Comparison of ENCODE assay signal across 8 mouse cellular contexts in the genomic region with DNA sequence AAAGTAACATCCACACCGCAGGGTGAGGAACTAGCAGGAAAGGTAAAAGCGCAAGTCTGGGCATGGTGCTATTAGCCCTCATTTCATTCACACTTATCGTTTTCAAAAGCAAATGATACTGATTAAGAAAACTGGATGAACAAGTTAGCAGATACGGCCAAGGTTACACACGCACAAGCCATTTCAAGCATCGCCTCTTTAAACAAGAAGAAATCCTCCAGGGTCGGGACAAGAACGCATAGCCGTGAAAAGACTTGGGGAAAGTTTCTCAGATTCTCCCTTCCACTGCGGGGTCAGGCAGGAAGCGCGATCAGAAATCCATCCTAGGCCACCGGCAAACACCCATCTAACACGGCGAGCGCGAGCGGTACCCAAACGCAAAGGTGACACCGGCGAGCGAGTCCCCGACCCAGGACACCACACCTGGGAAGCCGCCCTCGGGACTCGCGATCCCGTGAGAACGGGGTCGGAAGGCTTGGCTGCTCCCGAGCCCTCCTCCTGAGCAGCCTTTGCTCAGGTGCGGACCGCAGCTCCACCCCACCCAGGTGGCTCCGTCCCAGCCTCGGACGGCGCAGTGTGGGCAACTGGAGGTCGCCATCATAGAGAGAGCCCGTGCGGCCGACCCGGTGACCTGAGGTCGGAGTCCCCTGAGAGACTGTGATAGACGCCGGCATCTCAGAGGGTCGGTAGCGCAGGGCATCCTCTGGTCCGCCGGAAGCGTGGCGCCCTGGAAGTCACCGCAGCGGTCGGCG. TPM values are rescaled to one million over a fixed set of nuclear protein-coding genes. Genes with fewer than 3 reads are reported as not detected.
DNase-seq lines count a peak whose midpoint lies in the region; ATAC-seq and TF ChIP-seq lines count a peak whose summit lies in the region.

No protein-coding gene starts in this region.

- H3K27ac ChIP-seq in lung, embryonic 15.5 days: peak overlapping the region; percentile 17; the same call in 1 of the 2 replicates
- H3K27ac ChIP-seq in brown adipose tissue, adult 24 weeks (replicated peaks; ENCODE audit: low read depth, low read length): no peak overlapping the region
- H3K27ac ChIP-seq in heart, postnatal 0 days (ENCODE audit: low read depth): no peak overlapping the region

- H3K4me2 ChIP-seq in lung, embryonic 15.5 days: peak overlapping the region; percentile 96
- peak overlapping the region; percentile 99 for H3K4me2 ChIP-seq in heart, postnatal 0 days (ENCODE audit: low read depth, low read length)

- H3K27me3 ChIP-seq in lung, embryonic 15.5 days: no peaks in the 10 kb centered on the region
- no peaks in the 10 kb centered on the region for H3K27me3 ChIP-seq in heart, postnatal 0 days (ENCODE audit: control insufficient read depth, insufficient read depth, low read length)

- H3K4me1 ChIP-seq in lung, embryonic 15.5 days: peaks cover 9% of the 10 kb centered on the region; the same call in 1 of the 2 replicates
- peaks cover 4% of the 10 kb centered on the region; the same call in 1 of the 2 replicates for H3K4me1 ChIP-seq in brown adipose tissue, adult 24 weeks (ENCODE audit: control insufficient read depth, insufficient read depth, insufficient read length, low read length)
- peaks cover 6% of the 10 kb centered on the region; the same call in 1 of the 2 replicates for H3K4me1 ChIP-seq in heart, postnatal 0 days (ENCODE audit: control insufficient read depth, insufficient read depth)

- peak overlapping the region; percentile 57 for H3K9ac ChIP-seq in lung, embryonic 15.5 days
- peak overlapping the region; percentile 57 for H3K9ac ChIP-seq in heart, postnatal 0 days (replicated peaks; ENCODE audit: low read depth, low read length)

- no peak for TF ChIP-seq EP300 in heart, postnatal 0 days (IDR thresholded peaks at IDR 0.05; ENCODE audit: low read depth)

- intact Hi-C loops in gastrocnemius, postnatal 14 days (cut with DNase I; ENCODE audit: low total_unique reads): no loop called here

- under 1% methylated on average over 55 of the region's 55 CpGs for WGBS in lung, embryonic 15.5 days
- 2% methylated on average over 55 of the region's 55 CpGs for WGBS in heart, postnatal 0 days

- TF ChIP-seq CTCF in heart, postnatal 0 days (IDR thresholded peaks at IDR 0.05; ENCODE audit: low read depth): no peak

- peaks cover 11% of the 10 kb centered on the region for H3K36me3 ChIP-seq in lung, embryonic 15.5 days
- H3K36me3 ChIP-seq in heart, postnatal 0 days (replicated peaks; ENCODE audit: control insufficient read depth, insufficient read depth, low read length): peaks cover 10% of the 10 kb centered on the region; the same call in 1 of the 2 replicates

- H3K9me3 ChIP-seq in lung, embryonic 15.5 days: no peaks in the 10 kb centered on the region
- no peaks in the 10 kb centered on the region for H3K9me3 ChIP-seq in heart, postnatal 0 days (replicated peaks; ENCODE audit: control insufficient read depth, low read length)

- peak; percentile 88; the same call in 1 of the 2 replicates for ATAC-seq in lung, embryonic 15.5 days (ENCODE audit: borderline replicate concordance, extremely low read depth, low FRiP score, low TSS enrichment)
- peak; percentile 40 for ATAC-seq in heart, postnatal 0 days (ENCODE audit: insufficient read depth, low read depth)

- DNase-seq in lung, postnatal 10 days: no peak
- DNase-seq in heart, postnatal 0 days (ENCODE audit: low spot score): no peak
- peak; percentile 4 for DNase-seq in lung, postnatal 14 days
- no peak for DNase-seq in gastrocnemius, postnatal 14 days
- no peak for DNase-seq in right cerebral cortex, postnatal 4 days
- no peak for DNase-seq in cerebellum, adult 11-12 months

- peak overlapping the region; percentile 75 for H3K4me3 ChIP-seq in lung, embryonic 15.5 days
- H3K4me3 ChIP-seq in brown adipose tissue, adult 24 weeks (ENCODE audit: insufficient read depth, low read depth, low read length): peak overlapping the region; percentile 77
- H3K4me3 ChIP-seq in heart, postnatal 0 days (ENCODE audit: low read depth, low read length): peak overlapping the region; percentile 74

RNA-seq across cellular contexts. Expression of gene Pigf, which starts 0.5 kb away (rescaled TPM):
- 30.7 and 35.0 TPM in 2 replicates for polyA plus RNA-seq in lung, embryonic 15.5 days (2015; fragmentation: Nextera tagmentation; extraction: Ambion mirVana)
- 9.2 and 11.6 TPM in 2 replicates for polyA plus RNA-seq in brown adipose tissue, adult 24 weeks (2012; ENCODE audit: insufficient read depth, insufficient read length, missing spikeins)
- 5.0 and 10.1 TPM in 2 replicates for total RNA-seq in heart, postnatal 0 days (2014; rRNA removed; ENCODE audit: low replicate concordance)
- 9.0 and 12.2 TPM in 2 replicates for polyA plus RNA-seq in heart, postnatal 0 days (2015; fragmentation: Nextera tagmentation; extraction: Ambion mirVana)
- total RNA-seq in gastrocnemius, postnatal 14 days (2021): 1 to 10 TPM; 2.1 to 2.9 TPM

RNA-seq across cellular contexts. Expression of gene Cript, which starts 0.7 kb away (rescaled TPM):
- polyA plus RNA-seq in lung, embryonic 15.5 days (2015; fragmentation: Nextera tagmentation; extraction: Ambion mirVana): 129 and 145 TPM in 2 replicates
- 96.6 and 131 TPM in 2 replicates for polyA plus RNA-seq in brown adipose tissue, adult 24 weeks (2012; ENCODE audit: insufficient read depth, insufficient read length, missing spikeins)
- total RNA-seq in heart, postnatal 0 days (2014; rRNA removed; ENCODE audit: low replicate concordance): 34.7 and 40.0 TPM in 2 replicates
- 116 and 124 TPM in 2 replicates for polyA plus RNA-seq in heart, postnatal 0 days (2015; fragmentation: Nextera tagmentation; extraction: Ambion mirVana)
- 10 to 100 TPM; 27.1 to 31.1 TPM for total RNA-seq in gastrocnemius, postnatal 14 days (2021)
